Mouse (Mus musculus): ENCODE results near the gene Frem2. TPM values are rescaled to one million over a fixed set of nuclear protein-coding genes. Genes with fewer than 3 reads are reported as not detected.

Gene Frem2
- polyA plus RNA-seq (2012; rRNA removed; ENCODE audit: low replicate concordance) = 0.62 and 1.3 TPM in 2 replicates

GRCm38 (mm10) chr3:53656878-53657561 is at the start of gene Frem2:
Gene Frem2 (minus strand): TSS chr3:53657355.

GRCm38 (mm10) chr3:53488353-53488752 is 168.8 kb downstream of the Frem2 start, which contains the start of gene Stoml3:
Gene Stoml3 (plus strand): TSS chr3:53488653.

Other genes with a start within 250 kb of the Frem2 start
- gene Nhlrc3, start 194.0 kb downstream of the Frem2 start, polyA plus RNA-seq (2012; rRNA removed; ENCODE audit: low replicate concordance) = 5.8 and 6.8 TPM in 2 replicates
- gene Proser1, start 193.7 kb downstream of the Frem2 start, polyA plus RNA-seq (2012; rRNA removed; ENCODE audit: low replicate concordance) = 22.4 and 27.1 TPM in 2 replicates
- gene Stoml3, start 168.7 kb downstream of the Frem2 start, polyA plus RNA-seq (2012; rRNA removed; ENCODE audit: low replicate concordance) = not detected in 2 replicates
- not detected in 2 replicates for gene Gm10985, start 187.7 kb upstream of the Frem2 start, polyA plus RNA-seq (2012; rRNA removed; ENCODE audit: low replicate concordance)
- 1.5 TPM in 2 replicates for gene Ufm1, start 206.5 kb upstream of the Frem2 start, polyA plus RNA-seq (2012; rRNA removed; ENCODE audit: low replicate concordance)